Mouse (Mus musculus) c-Kit-positive CD71-positive TER-119-negative erythroid progenitor cells, embryonic 14.5 days (primary cell): ENCODE measurements around the gene Crtam.

ENCODE experiments used
- DNase-seq: peaks from one replicate; pipeline ENCODE4 v3.0.0-alpha.2; 2013; ENCODE audit warnings: low read depth

Gene Crtam

DNA sequence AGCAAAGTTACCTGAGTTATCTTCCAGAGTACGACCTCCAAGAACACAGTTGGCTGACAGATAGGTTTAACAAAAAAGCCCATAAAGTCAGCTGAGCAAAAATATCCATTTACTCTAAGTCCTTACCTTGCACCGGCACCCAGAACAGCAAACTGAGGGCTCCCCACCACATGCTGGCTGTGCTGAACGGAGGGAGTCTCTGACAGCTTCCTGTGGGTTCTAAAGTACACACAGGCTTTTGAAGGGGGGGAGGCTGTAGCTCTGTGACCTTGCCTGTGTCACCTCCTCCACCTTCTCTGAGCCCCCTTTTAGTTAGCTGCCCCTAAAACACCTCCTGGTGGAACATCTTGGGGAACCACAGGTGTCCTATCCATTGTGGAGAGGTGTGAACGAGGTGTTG is at the start of gene Crtam:
Gene Crtam, minus strand, starts transcription at position 214 of the 400 bp plus-strand sequence.
- DNase-seq: no peak

DNA sequence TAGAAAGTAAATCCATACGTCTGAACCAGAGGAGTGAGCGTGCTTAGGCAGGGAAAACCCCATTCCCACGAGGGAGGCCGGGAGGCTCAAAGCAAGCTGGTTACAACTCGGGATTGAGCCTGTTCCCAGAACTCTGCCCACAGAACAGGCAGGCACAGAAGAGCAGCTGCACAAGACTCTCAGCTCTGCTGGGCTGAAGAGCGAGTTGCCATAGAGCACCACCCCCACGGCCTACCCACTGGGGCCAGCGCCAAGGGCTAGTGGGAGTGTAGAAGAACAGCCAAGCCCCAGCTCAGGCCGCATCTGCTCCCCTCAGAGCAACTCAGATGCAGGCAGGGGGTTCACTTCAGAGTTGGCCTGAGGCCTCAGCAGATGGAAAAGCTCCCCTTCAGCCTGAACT is 49.7 kb upstream of the Crtam start:
- no peak for DNase-seq

DNA sequence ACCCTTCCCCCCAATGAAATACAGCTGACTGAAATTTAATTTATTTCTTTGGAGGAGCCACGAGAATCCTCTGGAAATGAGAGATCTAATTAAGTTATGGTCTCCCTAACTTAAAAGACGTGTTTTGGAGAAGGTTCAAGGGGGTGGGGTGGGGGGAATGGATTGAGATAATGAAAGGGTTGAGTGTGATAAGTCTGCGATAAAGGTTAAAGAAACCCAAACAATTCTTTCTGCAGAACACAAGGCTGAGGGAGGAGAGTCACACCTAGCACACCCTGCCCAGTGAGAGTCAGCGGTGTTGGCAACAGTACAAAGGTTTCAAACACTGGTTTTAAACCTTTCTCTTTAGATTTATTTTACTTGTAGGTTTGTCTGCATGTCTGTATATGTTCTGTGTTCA is 49.0 kb upstream of the Crtam start:
- DNase-seq: no peak

DNA sequence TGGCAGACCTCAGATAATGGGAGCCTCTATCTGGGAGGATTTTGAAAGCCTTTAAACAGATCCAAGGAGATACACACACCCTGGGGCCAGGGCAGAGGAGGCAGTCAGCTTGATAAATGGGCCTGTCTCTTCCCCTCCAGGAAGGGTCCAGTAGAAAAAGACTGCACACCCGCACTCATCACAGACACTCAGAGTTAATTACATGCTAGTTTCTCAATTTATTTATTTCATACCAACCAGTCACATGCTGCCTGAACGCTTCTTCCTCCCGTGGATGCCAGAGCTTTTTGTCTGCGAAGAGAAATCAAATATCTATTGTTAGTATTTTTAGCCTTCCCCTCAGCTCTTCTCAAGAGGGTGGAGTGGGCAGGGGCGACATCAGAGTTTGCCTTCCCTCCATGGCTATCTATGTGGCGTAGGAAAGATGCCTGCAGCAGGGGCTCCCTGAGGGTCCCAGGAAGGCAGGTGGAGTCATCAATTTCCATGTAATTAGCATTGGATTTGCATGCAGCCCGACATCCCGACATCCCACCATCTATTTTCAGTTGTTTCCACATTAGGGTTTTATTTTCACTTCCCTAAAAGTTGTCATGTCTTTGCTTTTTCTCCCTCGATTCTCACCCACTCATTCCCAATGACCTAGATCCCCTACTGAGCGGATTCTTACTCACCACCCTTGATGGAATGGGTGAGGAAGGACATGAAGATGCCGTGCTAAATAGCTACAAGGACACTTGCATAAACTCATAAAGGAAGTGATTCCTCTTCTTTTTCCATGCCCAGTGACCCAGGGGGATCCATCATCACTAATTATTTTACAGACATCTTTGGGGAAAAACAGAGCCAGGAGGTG is 46.9 kb upstream of the Crtam start:
- DNase-seq: no peak

DNA sequence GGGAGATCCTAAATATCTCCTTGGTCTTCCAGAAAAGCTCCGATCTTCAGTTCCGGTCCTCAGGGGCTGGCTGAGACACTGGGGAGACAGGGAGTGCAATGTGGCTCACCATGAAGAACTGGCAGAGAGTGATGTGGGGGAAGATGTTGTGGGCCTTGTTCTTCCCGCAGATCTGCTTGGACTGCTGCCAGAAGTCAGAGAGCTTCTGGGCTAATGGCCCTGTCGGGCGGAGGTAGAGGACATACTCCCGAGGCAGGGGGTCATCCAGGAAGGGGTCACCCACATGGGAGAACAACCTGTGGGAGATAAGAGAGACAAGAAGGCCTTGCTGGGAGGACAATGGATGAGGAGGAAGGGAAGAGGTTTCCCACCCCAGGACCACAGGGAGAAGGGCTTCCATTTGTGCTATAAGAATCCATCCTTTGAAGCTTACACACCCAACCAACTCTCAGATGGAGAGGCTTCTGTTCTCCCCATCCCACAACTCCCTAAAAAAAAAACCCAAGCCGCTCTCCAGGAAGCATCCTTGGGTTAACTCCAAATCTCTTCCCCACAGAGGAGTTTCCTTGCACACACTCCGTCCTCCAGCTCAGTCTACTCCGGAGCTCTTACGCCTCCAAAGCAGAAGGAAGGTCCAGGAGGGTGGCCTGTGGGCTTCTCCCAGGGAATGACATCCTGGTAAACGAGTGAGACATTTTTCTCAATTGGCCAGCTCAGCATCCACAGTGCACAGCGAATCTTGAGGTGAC is 46.1 kb upstream of the Crtam start:
- no peak for DNase-seq

DNA sequence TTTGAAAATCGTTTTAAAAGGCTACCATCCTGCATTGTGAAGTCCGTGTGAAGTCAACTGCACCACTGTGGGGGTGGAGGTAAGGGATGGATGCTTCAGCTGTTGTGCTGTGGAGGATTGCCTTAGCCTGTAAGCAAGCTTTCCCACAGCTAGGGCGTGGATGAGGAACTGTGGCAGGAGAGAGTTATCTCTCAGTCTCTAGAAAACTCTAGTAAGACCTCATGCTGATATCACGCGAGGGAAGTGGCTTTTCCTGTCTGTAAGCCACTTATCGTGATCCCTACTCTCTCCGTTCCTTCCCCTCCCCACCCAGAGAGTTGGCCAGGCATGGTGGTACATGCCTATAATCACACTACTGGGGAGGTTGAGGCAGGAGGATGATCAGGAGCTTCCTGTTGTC is 44.9 kb upstream of the Crtam start:
- no peak for DNase-seq

DNA sequence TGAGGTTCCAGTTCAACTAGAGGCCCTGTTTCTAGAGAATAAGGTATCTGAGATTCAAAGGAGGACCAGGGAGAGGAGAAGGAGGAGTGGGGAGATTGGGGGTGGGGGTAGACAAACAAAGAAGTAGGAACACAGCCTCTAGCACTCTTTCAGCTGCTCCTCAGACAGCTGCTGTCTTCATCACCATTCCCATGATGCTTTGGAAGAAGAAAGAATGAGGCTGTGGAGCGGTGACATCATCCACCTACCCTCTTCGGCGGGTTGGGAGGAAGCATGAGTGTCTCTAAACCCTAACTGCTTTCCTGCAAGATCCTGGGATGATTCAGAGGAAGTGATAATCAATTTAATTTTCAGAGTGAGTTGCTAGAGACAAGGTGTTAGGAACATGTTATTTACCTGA is 44.4 kb upstream of the Crtam start:
- no peak for DNase-seq

DNA sequence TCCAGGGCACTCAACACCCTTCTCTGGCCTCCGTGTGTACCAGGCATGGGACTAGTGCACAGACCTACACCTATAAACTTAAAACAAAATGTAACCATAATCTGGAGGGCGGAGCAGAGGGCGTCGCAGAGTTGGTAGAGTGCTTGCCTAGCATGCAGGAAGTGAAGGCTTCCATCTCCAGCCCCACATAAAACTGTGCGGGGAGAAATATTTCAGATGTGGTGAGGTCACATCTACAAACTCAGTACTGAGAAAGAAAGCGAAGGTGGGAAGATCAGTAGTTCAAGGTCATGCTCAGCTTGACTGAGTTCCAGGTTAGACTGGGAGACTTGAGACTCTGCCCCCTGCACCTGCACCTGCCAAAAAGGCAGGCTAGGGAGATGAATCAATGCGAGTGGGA is 43.8 kb upstream of the Crtam start:
- DNase-seq: no peak

DNA sequence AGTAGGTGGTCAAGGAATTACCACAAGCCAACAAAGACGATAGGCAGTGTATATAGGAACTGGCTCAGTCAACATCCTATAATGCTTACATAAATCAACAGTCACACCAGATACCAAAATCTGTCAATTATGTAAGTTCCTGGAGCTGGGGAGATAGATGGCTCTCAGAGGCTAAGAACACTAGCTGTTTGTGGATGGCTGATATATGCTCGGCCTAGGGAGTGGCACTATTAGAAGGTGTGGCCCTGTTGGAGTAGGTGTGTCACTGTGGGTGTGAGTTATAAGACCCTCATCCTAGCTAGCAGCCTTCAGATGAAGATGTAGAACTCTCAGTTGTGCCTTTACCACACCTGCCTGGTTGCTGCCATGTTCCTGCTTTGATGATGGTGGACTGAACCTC is 43.2 kb upstream of the Crtam start:
- no peak for DNase-seq

DNA sequence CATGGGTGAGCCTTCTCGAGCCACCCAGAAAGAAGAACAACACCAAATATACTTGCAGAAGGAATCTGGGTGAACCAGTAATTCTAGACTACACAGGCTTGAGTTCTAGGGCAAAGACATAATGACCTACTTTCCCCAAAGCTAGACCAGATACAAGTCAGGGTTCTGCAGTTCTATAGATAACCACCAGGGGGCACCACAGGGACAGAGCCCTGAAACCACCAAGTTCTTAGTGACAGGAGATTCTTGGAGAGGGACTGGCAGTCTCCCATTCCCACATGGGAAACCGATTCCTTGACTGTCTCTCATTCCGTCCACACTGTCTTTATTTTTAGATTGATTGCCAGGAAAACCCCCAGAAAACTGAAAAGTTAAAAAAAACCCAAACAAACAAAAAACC is 40.2 kb upstream of the Crtam start:
- DNase-seq: peak; percentile 74

DNA sequence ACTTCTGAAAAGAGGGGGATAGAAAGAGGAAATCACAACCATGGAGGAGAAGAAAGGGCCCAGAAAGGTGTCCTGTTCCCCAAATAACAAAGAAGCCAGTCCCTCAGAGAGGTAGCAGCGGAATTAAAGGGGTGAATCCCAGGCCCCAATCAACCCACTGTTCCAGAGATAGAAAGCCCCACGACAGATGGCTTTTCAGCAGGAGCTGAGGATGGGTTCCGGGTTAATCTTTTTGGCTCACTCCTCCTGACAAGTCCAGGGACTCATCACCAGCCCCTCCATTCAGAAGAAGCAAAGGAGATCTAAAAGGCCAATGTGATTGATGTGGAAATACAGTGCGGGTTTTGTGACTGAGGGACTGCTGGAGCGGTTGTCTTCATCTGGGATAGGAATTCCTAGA is 39.2 kb upstream of the Crtam start:
- DNase-seq: no peak

DNA sequence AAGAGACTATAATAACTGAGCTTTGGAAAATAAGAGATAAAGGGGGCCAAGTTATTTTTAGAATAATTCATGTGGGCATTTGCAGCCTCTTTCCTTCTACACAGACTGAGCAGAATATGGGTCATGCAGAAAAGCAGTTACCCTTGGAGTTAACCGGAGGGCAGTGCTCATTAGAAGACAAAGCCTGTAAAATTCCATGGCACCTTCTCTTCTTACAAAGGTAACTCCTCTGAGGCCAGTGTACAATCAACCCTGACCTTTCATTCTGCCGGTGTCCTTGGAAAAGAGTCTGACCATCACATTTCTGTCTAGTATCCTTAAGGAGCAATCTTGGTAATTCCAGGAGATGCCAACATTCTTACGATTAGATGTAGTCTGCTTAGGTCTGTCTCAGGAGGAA is 37.0 kb upstream of the Crtam start:
- DNase-seq: no peak

DNA sequence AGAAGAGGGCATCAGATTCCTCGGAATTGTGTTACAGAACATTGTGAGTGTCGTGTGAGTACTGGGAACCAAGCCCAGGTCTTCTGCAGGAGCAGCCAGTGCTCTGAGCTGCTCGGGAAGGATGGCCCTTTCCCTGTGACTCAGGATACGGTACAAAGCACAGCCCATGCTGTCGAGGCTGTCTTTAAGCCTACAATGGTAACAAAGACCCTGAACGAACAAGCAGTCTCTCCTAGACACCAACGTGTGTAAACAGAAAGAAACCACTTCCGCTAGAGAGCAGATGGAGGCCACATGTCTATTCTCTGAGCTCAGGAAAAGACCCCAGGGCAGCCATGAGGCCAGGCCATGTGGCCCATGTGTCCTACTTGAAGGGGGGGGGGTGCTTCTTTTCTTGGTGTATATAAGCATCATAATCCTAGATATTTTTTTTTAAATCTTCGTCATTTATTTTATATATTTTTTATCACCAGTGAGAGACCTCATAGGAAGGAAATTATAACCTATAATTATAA is 33.8 kb upstream of the Crtam start:
- DNase-seq: no peak

DNA sequence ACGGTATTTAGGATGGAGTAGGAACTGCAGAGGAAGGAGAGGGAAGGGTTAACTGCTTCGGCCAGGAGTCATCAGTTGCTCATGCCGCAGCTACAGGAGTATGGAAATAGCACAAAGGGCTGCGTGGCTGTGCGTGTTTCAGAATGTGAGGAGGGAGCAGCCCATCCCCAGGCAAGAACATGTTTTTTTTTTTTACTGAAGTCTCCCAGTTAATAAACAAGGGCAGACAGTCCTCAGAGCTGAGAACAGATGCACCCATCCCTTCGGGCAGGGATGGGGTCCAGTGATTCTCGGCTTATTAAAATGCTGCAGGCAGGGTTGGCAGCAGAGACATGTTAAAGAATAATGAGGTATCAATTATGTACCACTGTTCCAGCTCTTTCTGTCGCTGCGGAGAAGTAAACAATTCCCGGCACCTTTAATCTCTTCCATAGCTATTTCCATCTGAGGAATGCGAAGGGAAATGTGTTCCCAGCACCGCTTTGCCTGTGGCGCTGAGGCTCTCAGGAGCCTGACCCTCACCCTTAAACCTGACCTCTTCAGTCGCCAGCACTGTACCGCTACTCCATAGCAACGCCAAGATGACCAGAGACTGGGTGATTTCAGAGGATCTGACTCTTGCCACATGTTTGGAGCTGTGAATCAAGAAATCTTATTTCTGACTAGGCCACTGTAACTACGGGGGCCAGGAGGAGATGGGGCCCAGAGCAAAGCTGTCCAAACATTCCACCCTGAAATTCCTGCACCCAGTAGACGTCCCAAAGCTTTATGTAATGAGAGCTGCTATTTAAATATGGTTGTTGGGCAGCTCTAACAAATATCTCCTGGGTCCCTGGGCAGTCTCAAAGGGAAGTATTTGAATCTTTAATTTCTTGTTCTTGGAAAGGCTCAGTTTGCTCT is 27.4 kb upstream of the Crtam start:
- DNase-seq: no peak

DNA sequence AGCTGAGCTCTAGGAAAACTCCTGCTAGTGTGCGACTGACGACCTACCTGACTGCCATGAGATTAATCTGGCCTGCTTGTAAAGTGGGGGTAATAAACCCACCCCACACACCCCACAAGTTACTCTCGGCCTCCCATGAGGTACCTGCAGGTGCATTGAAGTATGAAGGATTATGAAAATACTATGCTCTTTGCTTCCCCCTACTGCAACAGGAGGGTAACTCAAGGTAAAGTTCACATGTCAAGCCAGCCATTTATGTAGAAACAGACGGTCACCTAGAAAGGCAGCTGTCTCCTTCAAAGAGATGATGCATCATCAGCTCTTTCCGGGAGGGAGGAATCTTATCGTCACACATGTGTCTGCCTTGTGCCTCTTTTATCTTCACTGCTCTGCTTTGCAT is 25.4 kb upstream of the Crtam start:
- DNase-seq: no peak

DNA sequence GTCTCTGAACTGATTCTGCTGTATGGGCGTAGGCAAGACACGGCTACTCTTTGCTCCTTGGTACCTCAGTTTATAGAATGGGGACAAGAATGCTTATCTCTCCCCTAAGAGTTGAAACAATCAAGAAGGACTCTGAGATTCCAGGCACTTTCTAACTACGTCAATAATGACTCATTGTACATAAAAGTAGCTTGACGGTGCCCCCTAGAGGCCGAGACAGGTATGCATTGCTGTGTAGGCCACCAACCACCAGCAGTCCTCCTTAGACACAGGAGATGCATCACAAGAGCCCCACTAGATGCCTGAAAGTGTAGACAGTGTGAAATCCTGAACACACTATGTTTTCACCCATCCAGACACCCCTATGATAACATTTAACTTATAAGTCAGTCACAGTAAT is 24.0 kb upstream of the Crtam start:
- peak; percentile 37 for DNase-seq

DNA sequence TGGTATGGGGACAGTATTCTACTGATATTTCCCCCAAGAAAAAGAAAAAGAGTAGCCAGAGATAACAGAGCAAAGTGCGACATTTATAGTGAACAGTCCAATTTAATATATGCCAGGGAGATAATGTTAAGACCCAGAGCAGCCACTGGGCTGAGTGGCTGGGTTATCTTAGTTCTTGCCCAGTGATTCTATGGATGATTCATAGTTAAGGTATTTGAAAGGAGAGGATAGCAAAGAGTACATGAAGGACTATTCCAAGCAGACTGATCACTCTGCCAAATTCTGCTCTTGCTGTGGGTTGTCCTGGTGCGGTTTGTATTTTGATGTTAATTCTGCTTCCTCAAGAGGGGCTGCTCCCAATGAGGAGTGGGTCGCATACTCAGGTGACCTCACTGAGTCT is 17.3 kb upstream of the Crtam start:
- DNase-seq: no peak

DNA sequence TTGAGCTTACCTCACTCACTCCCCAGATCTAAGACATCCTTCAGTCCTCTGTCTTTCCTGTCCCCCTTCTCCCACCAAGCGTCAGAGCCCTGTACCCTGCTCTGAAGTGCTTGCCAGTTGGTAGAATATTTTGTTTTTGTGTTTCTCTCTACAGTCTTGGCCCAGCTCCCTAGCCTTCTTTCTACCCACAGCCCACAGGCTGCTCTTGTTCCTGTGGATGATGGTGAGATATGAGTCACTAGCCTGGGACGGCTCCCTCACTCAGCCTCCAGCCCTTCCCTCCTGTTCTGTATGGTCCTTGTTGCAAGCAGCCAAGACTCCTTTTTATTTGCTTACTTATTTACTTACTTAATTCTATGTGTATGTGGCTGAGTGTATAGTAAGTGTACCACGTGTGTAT is 16.1 kb upstream of the Crtam start:
- DNase-seq: no peak

DNA sequence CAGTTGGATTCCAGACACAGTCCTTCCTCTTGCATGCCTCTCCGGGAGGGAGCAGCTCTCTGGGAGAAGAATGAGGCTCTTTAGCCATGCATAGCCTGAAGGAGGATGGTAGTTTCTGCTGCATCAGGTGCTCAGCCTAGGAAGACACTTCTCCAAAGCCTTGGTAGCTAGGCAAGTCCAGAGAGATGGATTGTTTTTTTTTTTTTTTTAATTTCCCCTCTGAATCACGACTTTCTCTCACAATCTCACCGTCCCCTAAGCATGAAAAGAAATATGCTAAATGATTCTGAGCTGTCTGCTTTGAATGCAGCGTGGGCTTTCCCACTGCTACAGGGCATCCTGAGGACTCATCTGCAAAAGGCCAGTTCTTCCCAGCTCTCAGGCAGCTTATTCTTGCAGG is 10.1 kb upstream of the Crtam start:
- DNase-seq: no peak

DNA sequence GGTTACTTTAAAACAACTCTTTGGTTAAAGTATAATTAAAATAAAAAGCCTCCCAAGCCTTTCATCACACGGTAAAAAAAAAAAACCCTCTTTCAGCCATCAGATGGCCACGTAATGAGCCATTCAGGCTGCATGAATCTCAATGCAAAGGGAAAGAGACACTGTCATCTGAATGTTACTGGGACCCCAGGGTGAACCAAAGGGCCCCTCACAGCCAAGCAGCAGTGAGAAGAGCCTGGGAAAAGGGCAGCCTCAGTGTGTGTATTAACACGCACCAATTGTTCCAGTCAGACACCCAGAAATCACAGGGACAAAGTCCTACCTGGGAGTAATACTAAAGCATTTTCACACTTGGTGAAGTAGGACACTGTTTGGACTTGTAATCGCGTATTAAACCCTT is 8.0 kb upstream of the Crtam start:
- DNase-seq: no peak

DNA sequence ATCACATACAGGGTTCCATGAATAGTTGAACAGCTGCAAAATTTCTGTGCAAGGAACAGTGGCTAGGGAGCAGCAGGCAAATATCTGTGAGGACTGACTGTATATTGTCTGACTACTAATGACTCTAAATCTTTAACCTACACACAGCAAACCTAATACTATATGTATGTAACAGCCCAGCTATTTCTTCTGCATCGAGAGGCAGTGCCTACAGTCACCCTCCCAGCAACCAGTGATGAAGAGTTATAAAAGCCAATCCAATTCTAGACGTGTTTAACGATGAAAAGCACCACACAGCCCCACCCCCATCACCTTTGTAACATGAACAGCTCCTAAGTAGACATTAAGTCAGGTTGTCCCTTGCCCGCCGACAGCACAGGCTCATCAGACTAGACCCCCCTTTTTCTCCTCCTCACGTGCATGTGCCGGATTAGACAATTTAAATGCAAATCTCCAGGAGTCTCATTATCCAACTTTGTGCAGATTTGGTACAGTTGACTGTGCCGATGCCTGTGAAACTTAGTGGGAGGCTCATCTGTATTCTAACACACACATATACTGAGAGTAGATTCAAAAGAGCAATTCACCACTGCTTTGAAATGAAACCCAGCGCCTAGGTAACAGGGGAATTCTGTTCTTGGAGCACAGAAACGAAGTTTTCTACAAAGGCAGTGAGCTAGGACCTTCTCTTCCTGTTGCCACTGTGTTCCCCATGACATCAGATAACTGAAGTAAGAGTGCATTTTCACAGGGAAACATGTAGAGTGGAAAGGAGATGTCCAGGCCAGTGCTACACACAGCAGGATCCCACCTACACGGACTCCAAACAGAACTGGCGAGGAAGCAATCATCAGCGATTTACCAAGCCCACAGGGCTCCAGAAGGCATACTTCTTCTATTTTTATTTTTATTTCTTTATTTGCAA is 7.3 kb upstream of the Crtam start:
- no peak for DNase-seq
